ENCODE assay signal across 18 mouse cellular contexts in genomic region chr6:99545437-99545836, GRCm38 (mm10). TPM values are rescaled to one million over a fixed set of nuclear protein-coding genes. Genes with fewer than 3 reads are reported as not detected.
DNase-seq lines count a peak whose midpoint lies in the region; ATAC-seq and TF ChIP-seq lines count a peak whose summit lies in the region.
"Had no signal": no experiment of that assay in that cellular context is flagged by ENCODE, and none has a peak within 500 bp of the region (broad histone marks: within the 10 kb centered on the region; RNA-seq: fewer than 3 reads in every experiment).

No protein-coding gene starts in this region.

- no peak overlapping the region for H3K4me2 ChIP-seq in lung, embryonic 14.5 days
- H3K4me2 ChIP-seq in lung, embryonic 16.5 days (ENCODE audit: low read depth, low read length), result no peak overlapping the region
- H3K4me2 ChIP-seq: embryonic facial prominence, embryonic 12.5 days; forebrain, embryonic 13.5 days; forebrain, embryonic 15.5 days had no signal

- TF ChIP-seq CTCF in lung, embryonic 14.5 days (IDR thresholded peaks at IDR 0.05; ENCODE audit: low read depth), result no peak
- no peak for TF ChIP-seq CTCF in brain, embryonic 14.5 days (IDR thresholded peaks at IDR 0.05; ENCODE audit: borderline replicate concordance, extremely low read depth, insufficient read depth, insufficient read length)

- DNase-seq in lung, embryonic 14.5 days, result peak; percentile 68
- DNase-seq in lung, postnatal 10 days, result no peak
- no peak for DNase-seq in lung, postnatal 14 days
- DNase-seq in brain, embryonic 14.5 days (ENCODE audit: low read depth), result peak; percentile 6
- DNase-seq in limb, embryonic 10.5 days (ENCODE audit: low spot score), result no peak
- DNase-seq: adrenal gland, adult 2 months; adrenal gland, postnatal 10 days; adrenal gland, postnatal 25 days; cerebellum, adult 11-12 months; cerebellum, adult 2 months; cerebellum, adult 9-10 months; cerebellum, postnatal 10 days; cerebellum, postnatal 25 days had no signal

- H3K4me1 ChIP-seq in lung, embryonic 14.5 days (ENCODE audit: insufficient read depth), result no peaks in the 10 kb centered on the region
- H3K4me1 ChIP-seq in lung, embryonic 16.5 days (replicated peaks; ENCODE audit: control insufficient read depth, insufficient read depth, low read length), result 0 out of 2 replicates have a peak, but pooled peaks cover 3% of the 10 kb centered on the region
- H3K4me1 ChIP-seq in limb, embryonic 10.5 days, result no peaks in the 10 kb centered on the region
- H3K4me1 ChIP-seq: embryonic facial prominence, embryonic 12.5 days; forebrain, embryonic 13.5 days; forebrain, embryonic 15.5 days had no signal

- no peaks in the 10 kb centered on the region for H3K27me3 ChIP-seq in lung, embryonic 14.5 days (ENCODE audit: insufficient read depth, low read length)
- no peaks in the 10 kb centered on the region for H3K27me3 ChIP-seq in lung, embryonic 16.5 days (ENCODE audit: control insufficient read depth, insufficient read depth, low read depth, low read length)
- H3K27me3 ChIP-seq in limb, embryonic 10.5 days (ENCODE audit: low read depth, poor library complexity, severe bottlenecking), result no peaks in the 10 kb centered on the region
- H3K27me3 ChIP-seq: embryonic facial prominence, embryonic 12.5 days; forebrain, embryonic 13.5 days; forebrain, embryonic 15.5 days had no signal

- ATAC-seq in lung, embryonic 14.5 days (ENCODE audit: insufficient read depth), result peak; percentile 63
- ATAC-seq in lung, embryonic 16.5 days (ENCODE audit: low read depth), result peak; percentile 59; the same call in 1 of the 2 replicates
- ATAC-seq: forebrain, embryonic 13.5 days; forebrain, embryonic 15.5 days had no signal

- no peak for TF ChIP-seq POLR2A in brain, embryonic 14.5 days (IDR thresholded peaks at IDR 0.05; ENCODE audit: borderline replicate concordance, extremely low read depth, insufficient read depth, insufficient read length, poor library complexity, severe bottlenecking)

- WGBS in lung, embryonic 14.5 days, result 50% methylated on average over 6 of the region's 6 CpGs
- 45% methylated on average over 6 of the region's 6 CpGs for WGBS in lung, embryonic 16.5 days
- WGBS in limb, embryonic 10.5 days, result 62% methylated on average over 6 of the region's 6 CpGs

- no peak overlapping the region for H3K27ac ChIP-seq in lung, embryonic 14.5 days (ENCODE audit: low read depth)
- H3K27ac ChIP-seq in lung, embryonic 16.5 days (ENCODE audit: low read length), result no peak overlapping the region; the same call in 1 of the 2 replicates
- no peak overlapping the region for H3K27ac ChIP-seq in limb, embryonic 10.5 days
- H3K27ac ChIP-seq: embryonic facial prominence, embryonic 10.5 days; embryonic facial prominence, embryonic 12.5 days; forebrain, embryonic 13.5 days; forebrain, embryonic 15.5 days had no signal

- no peak overlapping the region for H3K4me3 ChIP-seq in lung, embryonic 14.5 days (ENCODE audit: low read depth, low read length)
- H3K4me3 ChIP-seq in lung, embryonic 16.5 days (ENCODE audit: low read length), result no peak overlapping the region
- H3K4me3 ChIP-seq in limb, embryonic 10.5 days, result no peak overlapping the region
- H3K4me3 ChIP-seq: embryonic facial prominence, embryonic 10.5 days; embryonic facial prominence, embryonic 12.5 days; forebrain, embryonic 13.5 days; forebrain, embryonic 15.5 days had no signal

- no peaks in the 10 kb centered on the region for H3K9me3 ChIP-seq in lung, embryonic 14.5 days (ENCODE audit: low read depth, low read length)
- peaks cover 2% of the 10 kb centered on the region; the same call in 1 of the 2 replicates for H3K9me3 ChIP-seq in lung, embryonic 16.5 days (ENCODE audit: control insufficient read depth, low read length)
- no peaks in the 10 kb centered on the region for H3K9me3 ChIP-seq in limb, embryonic 10.5 days (replicated peaks)
- H3K9me3 ChIP-seq: embryonic facial prominence, embryonic 10.5 days; embryonic facial prominence, embryonic 12.5 days; forebrain, embryonic 13.5 days; forebrain, embryonic 15.5 days had no signal

- no peaks in the 10 kb centered on the region for H3K36me3 ChIP-seq in lung, embryonic 14.5 days (ENCODE audit: insufficient read depth)
- H3K36me3 ChIP-seq in lung, embryonic 16.5 days (ENCODE audit: control insufficient read depth, insufficient read depth, low read length), result no peaks in the 10 kb centered on the region
- H3K36me3 ChIP-seq in limb, embryonic 10.5 days, result no peaks in the 10 kb centered on the region
- H3K36me3 ChIP-seq: embryonic facial prominence, embryonic 10.5 days; embryonic facial prominence, embryonic 12.5 days; forebrain, embryonic 15.5 days had no signal

- H3K9ac ChIP-seq in lung, embryonic 14.5 days, result no peak overlapping the region
- no peak overlapping the region for H3K9ac ChIP-seq in lung, embryonic 16.5 days (ENCODE audit: low read length)
- H3K9ac ChIP-seq: embryonic facial prominence, embryonic 12.5 days; forebrain, embryonic 13.5 days; forebrain, embryonic 15.5 days had no signal

RNA-seq across cellular contexts. Expression of gene Foxp1, which starts 22.9 kb away (rescaled TPM):
- polyA plus RNA-seq in lung, embryonic 14.5 days (2014; fragmentation: Nextera tagmentation; extraction: Ambion mirVana), result 111 and 114 TPM in 2 replicates
- 104 and 116 TPM in 2 replicates for polyA plus RNA-seq in lung, embryonic 16.5 days (2015; fragmentation: Nextera tagmentation; extraction: Ambion mirVana)
- 55.0 and 68.1 TPM in 2 replicates for polyA plus RNA-seq in brain, embryonic 14.5 days (2012; rRNA removed)
- polyA plus RNA-seq in limb, embryonic 10.5 days (2016; fragmentation: Nextera tagmentation; extraction: Ambion mirVana), result 30.6 and 47.3 TPM in 2 replicates

Comparison
In these comparisons a context has a peak if more than half of its experiments do, and no peak if none do; other contexts are left out.
1. DNase-seq: peak in lung, embryonic 14.5 days (single experiment) and brain, embryonic 14.5 days (single experiment); none in lung, postnatal 10 days (single experiment), lung, postnatal 14 days (single experiment) and limb, embryonic 10.5 days (single experiment).